Mouse (Mus musculus): Measurements from ENCODE around the gene Tpm4.

GRCm38 (mm10) chr8:72138456-72138855 lies 3.7 kb downstream of the Tpm4 start:
- TF ChIP-seq CTCF (IDR thresholded peaks at IDR 0.05; ENCODE audit: control insufficient read depth, insufficient read depth, insufficient read length) (no peak), USF1 (IDR thresholded peaks at IDR 0.05; ENCODE audit: low read depth) (no peak), MAX (IDR thresholded peaks at IDR 0.05) (no peak)

Measured in C2C12 (cell line).